Mouse (Mus musculus): Measurements from ENCODE around the gene 4932438A13Rik. TPM values are rescaled to one million over a fixed set of nuclear protein-coding genes. Genes with fewer than 3 reads are reported as not detected.

4932438A13Rik gene
- total RNA-seq (2021): 10 to 100 TPM; 41.9 to 48.8 TPM
- polyA plus RNA-seq (2012; rRNA removed): 8.5 and 15.4 TPM in 2 replicates
- long read RNA-seq, partial matches to known transcripts: 3 of 12 reads
- long read RNA-seq, other reads (novel, unspliced or antisense): 6 of 12 reads

- intact Hi-C loops (cut with DNase I): no loop called here
- peak; percentile 98 to 100 for DNase-seq
- 1% methylated on average over 37 of the region's 38 CpGs for WGBS
- TF ChIP-seq POLR2A (IDR thresholded peaks at IDR 0.05; ENCODE audit: insufficient read depth, low read depth, low read length) (peak; percentile 92), EP300 (IDR thresholded peaks at IDR 0.05; ENCODE audit: insufficient read depth, low read depth, low read length) (no peak)
- Histone ChIP-seq H3K79me2 (replicated peaks; ENCODE audit: control insufficient read depth, insufficient read depth, low read length) (0 out of 2 replicates have a peak, but pooled peaks cover 1% of the 10 kb centered on the region), H3K9ac (ENCODE audit: low read depth, low read length) (peak within 1 kb of the TSS; percentile 86), H3K27ac (peak within 1 kb of the TSS; percentile 73), H3K4me3 (peak within 1 kb of the TSS; percentile 84), H3K36me3 (ENCODE audit: control insufficient read depth, insufficient read depth, low read length) (peaks cover 8% of the 10 kb centered on the region), H3K4me1 (ENCODE audit: control insufficient read depth, insufficient read depth, low read length) (peaks cover 2% of the 10 kb centered on the region; the same call in 1 of the 2 replicates), H3K27me3 (ENCODE audit: control insufficient read depth, insufficient read depth, low read length) (no peaks in the 10 kb centered on the region)
Observed at GRCm38 (mm10) chr3:36862721-36863275, at the start of gene 4932438A13Rik. 4932438A13Rik (plus strand) TSS chr3:36863104.

- H3K4me1 ChIP-seq (ENCODE audit: control insufficient read depth, insufficient read depth, low read length): no peaks in the 10 kb centered on the region; the same call in 1 of the 2 replicates
- TF ChIP-seq CTCF (IDR thresholded peaks at IDR 0.05) (no peak), POLR2A (IDR thresholded peaks at IDR 0.05; ENCODE audit: insufficient read depth, low read depth, low read length) (no peak), EP300 (IDR thresholded peaks at IDR 0.05; ENCODE audit: insufficient read depth, low read depth, low read length) (no peak)
- WGBS: 80% methylated on average over 5 of the region's 5 CpGs
Observed at GRCm38 (mm10) chr3:36816633-36817032, 46.3 kb upstream of the 4932438A13Rik start.

GRCm38 (mm10) chr3:36819402-36819801, 43.5 kb upstream of the 4932438A13Rik start:
- no peaks in the 10 kb centered on the region for H3K36me3 ChIP-seq (ENCODE audit: control insufficient read depth, insufficient read depth, low read length)
- WGBS: 26% methylated on average over 7 of the region's 7 CpGs
- H3K79me2 ChIP-seq (replicated peaks; ENCODE audit: control insufficient read depth, insufficient read depth, low read length): no peaks in the 10 kb centered on the region
- no peak overlapping the region for H3K4me3 ChIP-seq
- peak overlapping the region; percentile 58 for H3K27ac ChIP-seq
- no peaks in the 10 kb centered on the region for H3K27me3 ChIP-seq (ENCODE audit: control insufficient read depth, insufficient read depth, low read length)
- no peak overlapping the region for H3K9ac ChIP-seq (ENCODE audit: low read depth, low read length)
- no peaks in the 10 kb centered on the region; the same call in 1 of the 2 replicates for H3K4me1 ChIP-seq (ENCODE audit: control insufficient read depth, insufficient read depth, low read length)
- no peak for TF ChIP-seq CTCF (IDR thresholded peaks at IDR 0.05)
- TF ChIP-seq POLR2A (IDR thresholded peaks at IDR 0.05; ENCODE audit: insufficient read depth, low read depth, low read length): no peak
- TF ChIP-seq EP300 (IDR thresholded peaks at IDR 0.05; ENCODE audit: insufficient read depth, low read depth, low read length): peak; percentile 33; the same call in 1 of the 2 replicates
- DNase-seq: peak; percentile 27 to 48
- intact Hi-C loops (cut with DNase I): loop anchor here (2.0 kb wide), 1 partner anchor 49 kb away; no protein-coding TSS in a partner anchor

More at GRCm38 (mm10) chr3:36816633-36817032, 46.3 kb upstream of the 4932438A13Rik start:
- Histone ChIP-seq H3K4me3 (no peak overlapping the region), H3K36me3 (ENCODE audit: control insufficient read depth, insufficient read depth, low read length) (no peaks in the 10 kb centered on the region), H3K79me2 (replicated peaks; ENCODE audit: control insufficient read depth, insufficient read depth, low read length) (no peaks in the 10 kb centered on the region), H3K27me3 (ENCODE audit: control insufficient read depth, insufficient read depth, low read length) (no peaks in the 10 kb centered on the region), H3K9ac (ENCODE audit: low read depth, low read length) (no peak overlapping the region), H3K27ac (no peak overlapping the region)
- intact Hi-C loops (cut with DNase I): no loop called here
- no peak for DNase-seq

GRCm38 (mm10) chr3:36821037-36821436, 41.9 kb upstream of the 4932438A13Rik start:
- H3K36me3 ChIP-seq (ENCODE audit: control insufficient read depth, insufficient read depth, low read length): no peaks in the 10 kb centered on the region
- no peak for DNase-seq
- H3K27ac ChIP-seq: no peak overlapping the region; the same call in 1 of the 2 replicates
- H3K79me2 ChIP-seq (replicated peaks; ENCODE audit: control insufficient read depth, insufficient read depth, low read length): no peaks in the 10 kb centered on the region
- TF ChIP-seq EP300 (IDR thresholded peaks at IDR 0.05; ENCODE audit: insufficient read depth, low read depth, low read length) (no peak), CTCF (IDR thresholded peaks at IDR 0.05) (no peak), POLR2A (IDR thresholded peaks at IDR 0.05; ENCODE audit: insufficient read depth, low read depth, low read length) (no peak)
- H3K9ac ChIP-seq (ENCODE audit: low read depth, low read length): no peak overlapping the region
- H3K27me3 ChIP-seq (ENCODE audit: control insufficient read depth, insufficient read depth, low read length): no peaks in the 10 kb centered on the region
- H3K4me1 ChIP-seq (ENCODE audit: control insufficient read depth, insufficient read depth, low read length): no peaks in the 10 kb centered on the region; the same call in 1 of the 2 replicates
- H3K4me3 ChIP-seq: no peak overlapping the region
- 60% methylated on average over 9 of the region's 9 CpGs for WGBS
- intact Hi-C loops (cut with DNase I): no loop called here

DNA sequence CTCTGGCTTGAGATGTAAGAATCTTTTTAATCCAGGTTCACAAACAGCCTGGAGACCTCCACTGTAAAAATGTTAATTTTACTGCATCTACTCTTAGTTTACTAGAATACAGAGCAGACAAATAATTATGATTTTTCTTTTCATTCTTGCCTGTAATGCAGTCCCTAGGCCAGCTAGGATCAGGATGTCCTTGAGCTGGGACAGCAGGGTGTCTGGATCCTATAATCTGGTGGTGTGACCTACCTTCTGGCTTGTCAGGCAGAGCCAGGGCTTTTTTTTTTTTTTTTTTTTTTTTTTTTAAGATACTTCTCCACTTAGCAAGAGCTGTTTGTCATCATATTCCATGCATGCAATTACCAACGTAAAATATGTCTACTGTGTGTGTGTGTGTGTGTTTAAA, 37.8 kb upstream of the 4932438A13Rik start:
- WGBS: 78% methylated on average over 1 of the region's 1 CpGs
- intact Hi-C loops (cut with DNase I): no loop called here

GRCm38 (mm10) chr3:36825554-36825953, 37.4 kb upstream of the 4932438A13Rik start:
- Histone ChIP-seq H3K4me1 (ENCODE audit: control insufficient read depth, insufficient read depth, low read length) (no peaks in the 10 kb centered on the region), H3K79me2 (replicated peaks; ENCODE audit: control insufficient read depth, insufficient read depth, low read length) (no peaks in the 10 kb centered on the region), H3K36me3 (ENCODE audit: control insufficient read depth, insufficient read depth, low read length) (no peaks in the 10 kb centered on the region), H3K4me3 (no peak overlapping the region), H3K27me3 (ENCODE audit: control insufficient read depth, insufficient read depth, low read length) (no peaks in the 10 kb centered on the region), H3K27ac (no peak overlapping the region), H3K9ac (ENCODE audit: low read depth, low read length) (no peak overlapping the region)
- TF ChIP-seq EP300 (IDR thresholded peaks at IDR 0.05; ENCODE audit: insufficient read depth, low read depth, low read length): no peak
- no peak for TF ChIP-seq CTCF (IDR thresholded peaks at IDR 0.05)
- no peak for TF ChIP-seq POLR2A (IDR thresholded peaks at IDR 0.05; ENCODE audit: insufficient read depth, low read depth, low read length)
- 89% methylated on average over 4 of the region's 4 CpGs for WGBS
- DNase-seq: no peak
- intact Hi-C loops (cut with DNase I): no loop called here

More for the DNA sequence above, 37.8 kb upstream of the 4932438A13Rik start:
- Histone ChIP-seq H3K9ac (ENCODE audit: low read depth, low read length) (no peak overlapping the region), H3K4me3 (no peak overlapping the region), H3K27me3 (ENCODE audit: control insufficient read depth, insufficient read depth, low read length) (no peaks in the 10 kb centered on the region), H3K79me2 (replicated peaks; ENCODE audit: control insufficient read depth, insufficient read depth, low read length) (no peaks in the 10 kb centered on the region), H3K27ac (no peak overlapping the region), H3K36me3 (ENCODE audit: control insufficient read depth, insufficient read depth, low read length) (no peaks in the 10 kb centered on the region), H3K4me1 (ENCODE audit: control insufficient read depth, insufficient read depth, low read length) (no peaks in the 10 kb centered on the region)
- no peak for DNase-seq
- TF ChIP-seq POLR2A (IDR thresholded peaks at IDR 0.05; ENCODE audit: insufficient read depth, low read depth, low read length) (no peak), CTCF (IDR thresholded peaks at IDR 0.05) (no peak), EP300 (IDR thresholded peaks at IDR 0.05; ENCODE audit: insufficient read depth, low read depth, low read length) (no peak)
